Mouse (Mus musculus): ENCODE data around the gene Olfr1049. TPM values are rescaled to one million over a fixed set of nuclear protein-coding genes. Genes with fewer than 3 reads are reported as not detected.

Gene Olfr1049
- polyA plus RNA-seq (2012; rRNA removed), result not detected in 2 replicates

DNA sequence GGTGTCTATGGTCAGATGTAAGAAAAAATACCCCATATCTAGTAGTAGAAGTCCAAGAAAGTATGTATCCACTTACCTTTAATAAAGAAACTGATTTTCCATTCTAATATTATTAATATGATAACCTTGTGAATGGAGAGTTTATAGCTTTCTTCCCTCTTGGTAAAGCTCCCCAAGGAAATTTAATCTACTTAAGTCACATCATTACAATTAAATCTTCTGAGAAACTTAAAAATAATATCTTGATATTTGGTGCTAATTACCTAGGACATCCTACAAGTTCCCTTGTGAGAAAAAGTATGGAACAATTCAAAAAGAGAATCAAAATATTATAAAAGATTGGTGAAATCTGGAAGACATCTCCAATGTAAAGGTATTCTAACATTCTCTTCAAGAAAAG is at the start of gene Olfr1049:
Gene Olfr1049, minus strand, starts transcription at position 101 of the 400 bp plus-strand sequence.

DNA sequence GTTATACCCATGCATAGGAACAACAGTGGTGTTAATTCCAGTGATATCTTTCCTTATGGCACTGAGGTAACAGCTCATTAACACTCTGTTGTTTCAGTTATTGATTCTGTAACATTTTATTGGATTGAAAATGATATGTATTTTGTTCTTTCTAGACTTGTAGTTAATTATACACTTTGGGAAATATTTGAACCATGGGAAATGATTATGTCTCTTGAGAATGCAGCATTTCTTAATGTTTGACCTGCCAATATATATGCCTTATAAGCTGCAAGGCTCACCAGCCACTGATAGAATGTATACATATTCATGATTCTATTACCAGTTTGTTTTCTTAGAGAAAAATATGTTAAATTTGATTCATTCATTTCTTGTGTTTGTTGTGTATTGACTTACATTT is 34.0 kb upstream of the Olfr1049 start, which contains the start of gene Olfr1052:
Gene Olfr1052, plus strand, starts transcription at position 301 of the 400 bp plus-strand sequence.

DNA sequence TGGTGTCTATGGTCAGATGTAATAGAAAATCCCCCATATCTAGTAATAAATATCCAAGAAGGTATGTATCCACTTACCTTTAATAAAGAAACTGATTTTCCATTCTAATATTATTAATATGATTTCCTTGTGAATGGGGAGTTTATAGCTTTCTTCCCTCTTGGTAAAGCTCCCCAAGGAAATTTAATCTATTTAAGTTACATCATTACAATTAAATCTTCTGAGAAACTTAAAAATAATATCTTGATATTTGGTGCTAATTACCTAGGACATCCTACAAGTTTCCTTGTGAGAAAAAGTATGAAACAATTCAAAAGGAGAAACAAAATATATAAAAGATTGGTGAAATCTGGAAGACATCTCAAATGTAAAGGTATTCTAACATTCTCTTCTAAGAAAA is 20.9 kb upstream of the Olfr1049 start, which contains the start of gene Olfr1051:
Gene Olfr1051, minus strand, starts transcription at position 101 of the 400 bp plus-strand sequence.

DNA sequence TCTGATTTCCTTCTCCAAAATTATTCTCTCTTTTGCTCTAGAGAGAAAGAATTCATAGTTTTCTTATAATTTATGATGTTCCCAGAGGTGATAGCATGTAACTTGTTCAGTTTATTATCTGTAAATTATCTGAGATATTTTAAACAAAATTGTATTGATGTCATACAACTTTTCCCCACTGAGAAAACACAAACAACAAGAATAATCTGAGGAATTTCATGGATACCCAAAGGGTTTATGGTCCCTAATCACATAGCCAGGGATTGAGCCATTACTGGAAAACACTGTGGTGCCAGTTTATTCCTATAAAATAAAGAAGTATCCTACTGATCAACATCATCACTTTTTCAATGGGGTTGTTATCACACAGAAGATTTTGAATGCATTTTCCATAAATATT is 17.9 kb downstream of the Olfr1049 start, which contains the start of gene Olfr1048:
Gene Olfr1048, minus strand, starts transcription at position 101 of the 400 bp plus-strand sequence.

DNA sequence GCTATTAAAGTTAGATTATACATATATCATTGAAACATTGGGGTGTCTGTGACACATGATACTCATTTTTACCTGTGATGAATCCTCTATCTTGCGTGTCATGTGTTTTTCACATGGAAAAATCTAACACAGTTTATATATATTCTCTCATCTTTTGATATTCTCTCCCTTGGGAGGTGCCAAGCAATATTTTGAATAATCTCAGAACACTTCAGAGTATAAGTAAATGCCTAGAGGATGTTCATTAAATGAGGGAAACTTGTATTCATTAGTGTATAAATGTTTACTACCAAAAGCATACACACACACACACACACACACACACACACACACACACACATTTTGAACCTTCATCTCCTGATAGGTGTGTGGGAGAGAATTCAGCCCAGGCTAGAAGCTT is 26.8 kb downstream of the Olfr1049 start, which contains the start of gene Olfr1047:
Gene Olfr1047, minus strand, starts transcription at position 101 of the 400 bp plus-strand sequence.

DNA sequence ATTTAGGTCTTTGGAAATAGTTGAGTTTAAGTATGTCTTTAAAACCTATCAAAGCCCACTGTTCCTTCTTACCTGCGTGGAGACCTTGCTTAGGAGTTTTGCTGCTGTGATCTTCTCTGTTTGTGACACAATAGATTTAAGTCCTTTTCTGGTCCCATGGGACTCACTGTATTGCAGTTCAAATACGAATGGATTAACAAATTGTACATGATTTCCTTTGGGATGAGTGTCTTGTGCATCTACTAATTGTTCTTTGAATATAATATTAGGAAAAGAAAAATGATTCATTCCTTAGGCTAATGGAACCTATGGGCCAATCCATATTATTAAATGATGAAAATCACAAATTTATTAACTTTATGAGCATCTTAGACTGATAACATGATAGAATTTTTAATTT is 38.9 kb downstream of the Olfr1049 start, which contains the start of gene Olfr1046:
Gene Olfr1046, minus strand, starts transcription at position 101 of the 400 bp plus-strand sequence.

Other genes with a start within 250 kb of the Olfr1049 start
- gene Olfr1033, start 237.7 kb downstream of the Olfr1049 start, polyA plus RNA-seq (2012; rRNA removed), result 0.28 and 0.37 TPM in 2 replicates
- 0.06 and 0.09 TPM in 2 replicates for gene Olfr1034, start 212.5 kb downstream of the Olfr1049 start, polyA plus RNA-seq (2012; rRNA removed)
- gene Olfr1036, start 184.3 kb downstream of the Olfr1049 start, polyA plus RNA-seq (2012; rRNA removed), result not detected in 2 replicates
- not detected in 2 replicates for gene Olfr1037, start 170.9 kb downstream of the Olfr1049 start, polyA plus RNA-seq (2012; rRNA removed)
- not detected in 2 replicates for gene Olfr1039, start 122.4 kb downstream of the Olfr1049 start, polyA plus RNA-seq (2012; rRNA removed)
- gene Olfr1040, start 111.6 kb downstream of the Olfr1049 start, polyA plus RNA-seq (2012; rRNA removed), result not detected in 2 replicates
- not detected in 2 replicates for gene Olfr1042, start 96.5 kb downstream of the Olfr1049 start, polyA plus RNA-seq (2012; rRNA removed)
- gene Olfr1043, start 90.8 kb downstream of the Olfr1049 start, polyA plus RNA-seq (2012; rRNA removed), result not detected in 2 replicates
- gene Olfr1044, start 80.5 kb downstream of the Olfr1049 start, polyA plus RNA-seq (2012; rRNA removed), result not detected in 2 replicates
- gene Olfr52, start 72.6 kb downstream of the Olfr1049 start, polyA plus RNA-seq (2012; rRNA removed), result not detected in 2 replicates
- not detected in 2 replicates for gene Olfr1045, start 55.3 kb downstream of the Olfr1049 start, polyA plus RNA-seq (2012; rRNA removed)
- not detected in 2 replicates for gene Olfr1046, start 39.0 kb downstream of the Olfr1049 start, polyA plus RNA-seq (2012; rRNA removed)
- not detected in 2 replicates for gene Olfr1047, start 26.9 kb downstream of the Olfr1049 start, polyA plus RNA-seq (2012; rRNA removed)
- gene Olfr1048, start 18.0 kb downstream of the Olfr1049 start, polyA plus RNA-seq (2012; rRNA removed), result not detected in 2 replicates
- not detected in 2 replicates for gene Olfr1051, start 20.8 kb upstream of the Olfr1049 start, polyA plus RNA-seq (2012; rRNA removed)
- not detected in 2 replicates for gene Olfr1052, start 34.1 kb upstream of the Olfr1049 start, polyA plus RNA-seq (2012; rRNA removed)
- gene Olfr1053, start 57.0 kb upstream of the Olfr1049 start, polyA plus RNA-seq (2012; rRNA removed), result not detected in 2 replicates
- not detected in 2 replicates for gene Olfr1054, start 77.1 kb upstream of the Olfr1049 start, polyA plus RNA-seq (2012; rRNA removed)
- gene Olfr1055, start 92.0 kb upstream of the Olfr1049 start, polyA plus RNA-seq (2012; rRNA removed), result not detected in 2 replicates
- gene Olfr1056, start 104.1 kb upstream of the Olfr1049 start, polyA plus RNA-seq (2012; rRNA removed), result not detected in 2 replicates
- not detected in 2 replicates for gene Olfr1057, start 120.1 kb upstream of the Olfr1049 start, polyA plus RNA-seq (2012; rRNA removed)
- not detected in 2 replicates for gene Olfr1058, start 130.2 kb upstream of the Olfr1049 start, polyA plus RNA-seq (2012; rRNA removed)
- gene Olfr1061, start 155.7 kb upstream of the Olfr1049 start, polyA plus RNA-seq (2012; rRNA removed), result not detected in 2 replicates
- not detected in 2 replicates for gene Olfr1062, start 168.4 kb upstream of the Olfr1049 start, polyA plus RNA-seq (2012; rRNA removed)
- not detected in 2 replicates for gene Olfr1065, start 192.3 kb upstream of the Olfr1049 start, polyA plus RNA-seq (2012; rRNA removed)
- gene Olfr1066, start 197.9 kb upstream of the Olfr1049 start, polyA plus RNA-seq (2012; rRNA removed), result not detected in 2 replicates
- gene Olfr228, start 229.1 kb upstream of the Olfr1049 start, polyA plus RNA-seq (2012; rRNA removed), result not detected in 2 replicates